Mouse (Mus musculus) bone marrow, adult 2 months (tissue): ENCODE data around the gene Snx32.

ENCODE experiments used
- CTCF ChIP-seq: fragments of 200-500 bp; IDR thresholded peaks from 2 replicates; pipeline ENCODE4 v1.5.1; 2011; ENCODE audit warnings: low read length, control low read depth; ENCODE audit not compliant: control insufficient read depth, insufficient read depth
- POLR2A ChIP-seq: fragments of 200-500 bp; IDR thresholded peaks from 2 replicates; pipeline ENCODE4 v1.6.1; 2011; ENCODE audit warnings: low read depth, mild to moderate bottlenecking, control low read depth, low read length, borderline replicate concordance; ENCODE audit not compliant: control insufficient read depth

DNA sequence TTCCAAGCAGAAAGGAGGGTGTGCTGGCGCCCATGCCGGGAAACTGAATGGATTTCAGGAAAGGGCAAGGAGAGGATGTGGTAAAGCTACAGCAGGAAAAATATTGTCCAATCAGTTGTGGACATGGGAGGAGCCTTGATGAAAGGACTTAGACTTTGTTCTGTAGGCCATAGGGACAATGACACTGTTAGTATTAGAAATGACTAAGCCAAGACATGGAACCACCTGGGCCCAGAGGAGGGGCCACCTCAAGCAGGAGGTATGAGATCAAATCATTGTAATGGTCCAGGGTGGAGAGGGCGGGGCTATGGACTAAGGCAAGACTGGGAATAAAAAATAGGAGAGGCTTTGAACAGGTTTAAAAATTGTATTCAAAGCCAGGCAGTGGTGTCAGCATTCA lies 8.4 kb upstream of the Snx32 start:
- no peak for TF ChIP-seq CTCF
- no peak for TF ChIP-seq POLR2A
